Mouse (Mus musculus) liver, embryonic 14.5 days (tissue): ENCODE measurements around the gene Fam163a.

Experiments
- CTCF ChIP-seq: IDR thresholded peaks from 2 replicates; pipeline ENCODE4 v1.5.1; 2016; ENCODE audit warnings: antibody characterized with exemption, low read depth, control low read depth
- EP300 ChIP-seq: IDR thresholded peaks from 2 replicates; pipeline ENCODE4 v1.6.1; 2016; ENCODE audit warnings: antibody characterized with exemption, low read depth

GRCm38 (mm10) chr1:156090042-156090441 lies 114.8 kb downstream of the Fam163a start:
- no peak for TF ChIP-seq CTCF
- TF ChIP-seq EP300 = no peak
